Mouse (Mus musculus): ENCODE data around the gene Kcne1l. TPM values are rescaled to one million over a fixed set of nuclear protein-coding genes. Genes with fewer than 3 reads are reported as not detected.

Gene Kcne1l
- total RNA-seq (2021) = 1 to 10 TPM; 7.6 to 8.0 TPM
- long read RNA-seq, experiment 1, transcript Kcne1l-201 (1 exons, 1,543 nt) = major isoform, 15 of 15 reads
- long read RNA-seq, experiment 1, partial matches to known transcripts = 0 of 15 reads
- long read RNA-seq, experiment 1, other reads (novel, unspliced or antisense) = 0 of 15 reads
- long read RNA-seq, experiment 2, transcript Kcne1l-201 (1 exons, 1,543 nt) = major isoform, 8 of 8 reads
- long read RNA-seq, experiment 2, partial matches to known transcripts = 0 of 8 reads
- long read RNA-seq, experiment 2, other reads (novel, unspliced or antisense) = 0 of 8 reads

GRCm38 (mm10) chrX:142305869-142306581, at the start of gene Kcne1l:
TSS of gene Kcne1l (minus strand) at chrX:142306294.
- intact Hi-C loops (cut with DNase I) = no loop called here
- no peak for DNase-seq (ENCODE audit: low spot score in 2 of 2)

- intact Hi-C loops (cut with DNase I) = no loop called here
- DNase-seq (ENCODE audit: low spot score in 2 of 2) = no peak
These were observed 30.1 kb upstream of the Kcne1l start for GRCm38 (mm10) chrX:142336207-142336606.

GRCm38 (mm10) chrX:142335502-142335901, 29.4 kb upstream of the Kcne1l start:
- no peak for DNase-seq (ENCODE audit: low spot score in 2 of 2)
- intact Hi-C loops (cut with DNase I) = no loop called here

GRCm38 (mm10) chrX:142325760-142326159, 19.7 kb upstream of the Kcne1l start:
- DNase-seq (ENCODE audit: low spot score in 2 of 2) = no peak
- intact Hi-C loops (cut with DNase I) = loop anchor here (10.0 kb wide), 1 partner anchor 209 kb away; no protein-coding TSS in a partner anchor

- intact Hi-C loops (cut with DNase I) = no loop called here
These were observed 10.0 kb upstream of the Kcne1l start for GRCm38 (mm10) chrX:142316106-142316505.

GRCm38 (mm10) chrX:142315270-142315669, 9.2 kb upstream of the Kcne1l start:
- no peak for DNase-seq (ENCODE audit: low spot score in 2 of 2)
- intact Hi-C loops (cut with DNase I) = no loop called here

More at GRCm38 (mm10) chrX:142316106-142316505, 10.0 kb upstream of the Kcne1l start:
- DNase-seq (ENCODE audit: low spot score in 2 of 2) = no peak

- intact Hi-C loops (cut with DNase I) = loop anchor here (1.0 to 5.0 kb wide), 2 partner anchors 77 to 114 kb away; no protein-coding TSS in a partner anchor
- DNase-seq (ENCODE audit: low spot score in 2 of 2) = peak; percentile 84 to 86
These were observed 8.4 kb upstream of the Kcne1l start for GRCm38 (mm10) chrX:142314307-142315024.

GRCm38 (mm10) chrX:142310431-142310830, 4.3 kb upstream of the Kcne1l start:
- intact Hi-C loops (cut with DNase I) = loop anchor here (5.0 kb wide), 1 partner anchor 73 kb away; no protein-coding TSS in a partner anchor
- DNase-seq (ENCODE audit: low spot score in 2 of 2) = peak in 1 of 2 experiments; percentile 23

GRCm38 (mm10) chrX:142305010-142305868, 855 bp downstream of the Kcne1l start:
- peak in 1 of 2 experiments; percentile 37 for DNase-seq (ENCODE audit: low spot score in 2 of 2)
- intact Hi-C loops (cut with DNase I) = no loop called here

- intact Hi-C loops (cut with DNase I) = no loop called here
- no peak for DNase-seq (ENCODE audit: low spot score in 2 of 2)
These were observed 1.5 kb downstream of the Kcne1l start for GRCm38 (mm10) chrX:142304592-142304991.

- intact Hi-C loops (cut with DNase I) = no loop called here
- DNase-seq (ENCODE audit: low spot score in 2 of 2) = no peak
These were observed 2.6 kb downstream of the Kcne1l start for GRCm38 (mm10) chrX:142303456-142303855.

GRCm38 (mm10) chrX:142285905-142286304, 20.2 kb downstream of the Kcne1l start:
- no peak for DNase-seq (ENCODE audit: low spot score in 2 of 2)
- intact Hi-C loops (cut with DNase I) = no loop called here

GRCm38 (mm10) chrX:142276573-142276972, 29.5 kb downstream of the Kcne1l start:
- DNase-seq (ENCODE audit: low spot score in 2 of 2) = no peak
- intact Hi-C loops (cut with DNase I) = no loop called here

- peak in 1 of 2 experiments; percentile 2 for DNase-seq (ENCODE audit: low spot score in 2 of 2)
- intact Hi-C loops (cut with DNase I) = no loop called here
These were observed 30.1 kb downstream of the Kcne1l start for GRCm38 (mm10) chrX:142276031-142276430.

Other genes with a start within 250 kb of the Kcne1l start
- gene Gucy2f, start 109.4 kb downstream of the Kcne1l start, total RNA-seq (2021) = under 1 TPM; 0.51 to 0.61 TPM
- gene Nxt2, start 79.5 kb downstream of the Kcne1l start, total RNA-seq (2021) = 10 to 100 TPM; 22.7 to 25.5 TPM
- gene Acsl4, start 84.2 kb upstream of the Kcne1l start, total RNA-seq (2021) = 10 to 100 TPM; 76.2 to 87.0 TPM